Mouse (Mus musculus): ENCODE measurements at regions not wholly inside any gene's neighbourhood (a gene's known extent, or its start where the extent isn't known, plus 50 kb on each side); places are given as distances from the start of the nearest gene placed in this dataset.

DNA sequence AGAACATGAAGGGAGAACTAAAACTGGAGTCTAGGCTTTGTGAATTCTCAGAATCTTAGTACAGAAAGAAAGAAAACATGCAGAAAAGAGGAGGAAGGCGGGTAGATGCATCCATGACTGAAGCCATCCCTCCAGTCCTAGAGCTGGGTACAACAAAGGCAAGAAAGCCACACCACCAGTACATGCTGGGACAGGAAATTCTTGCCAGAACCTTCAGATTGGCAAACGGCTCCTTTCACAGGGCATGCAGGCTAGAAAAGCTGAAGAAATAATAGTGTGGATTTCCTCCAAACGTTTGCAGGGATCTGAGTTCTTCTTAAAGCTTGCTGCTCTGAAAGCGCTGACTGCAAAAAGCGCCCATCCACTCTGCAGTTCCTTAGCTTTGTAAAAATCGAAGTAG, 486.7 kb downstream of the Epha4 start:
- DNase-seq (ENCODE audit: low read depth, low spot score) = no peak

DNA sequence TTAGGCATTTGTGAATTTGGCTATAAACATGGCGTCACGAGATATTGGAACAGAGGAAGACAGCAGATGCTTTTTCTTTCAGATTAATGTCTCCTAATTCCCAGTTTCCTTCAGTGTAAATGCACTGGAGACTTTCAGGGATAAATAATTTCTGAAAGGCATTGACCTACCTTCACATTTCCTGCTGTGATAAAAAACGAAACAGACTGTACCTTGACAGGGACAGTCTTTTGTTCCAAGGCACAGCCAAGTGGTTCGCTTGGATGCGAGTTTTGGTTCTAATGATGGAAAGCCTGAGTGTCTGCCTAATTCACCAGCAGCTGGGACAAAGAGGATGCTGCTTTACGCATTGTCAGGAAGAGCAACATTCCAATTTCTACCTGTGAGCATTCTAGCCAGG, 485.8 kb downstream of the Epha4 start:
- no peak for DNase-seq (ENCODE audit: low read depth, low spot score)

DNA sequence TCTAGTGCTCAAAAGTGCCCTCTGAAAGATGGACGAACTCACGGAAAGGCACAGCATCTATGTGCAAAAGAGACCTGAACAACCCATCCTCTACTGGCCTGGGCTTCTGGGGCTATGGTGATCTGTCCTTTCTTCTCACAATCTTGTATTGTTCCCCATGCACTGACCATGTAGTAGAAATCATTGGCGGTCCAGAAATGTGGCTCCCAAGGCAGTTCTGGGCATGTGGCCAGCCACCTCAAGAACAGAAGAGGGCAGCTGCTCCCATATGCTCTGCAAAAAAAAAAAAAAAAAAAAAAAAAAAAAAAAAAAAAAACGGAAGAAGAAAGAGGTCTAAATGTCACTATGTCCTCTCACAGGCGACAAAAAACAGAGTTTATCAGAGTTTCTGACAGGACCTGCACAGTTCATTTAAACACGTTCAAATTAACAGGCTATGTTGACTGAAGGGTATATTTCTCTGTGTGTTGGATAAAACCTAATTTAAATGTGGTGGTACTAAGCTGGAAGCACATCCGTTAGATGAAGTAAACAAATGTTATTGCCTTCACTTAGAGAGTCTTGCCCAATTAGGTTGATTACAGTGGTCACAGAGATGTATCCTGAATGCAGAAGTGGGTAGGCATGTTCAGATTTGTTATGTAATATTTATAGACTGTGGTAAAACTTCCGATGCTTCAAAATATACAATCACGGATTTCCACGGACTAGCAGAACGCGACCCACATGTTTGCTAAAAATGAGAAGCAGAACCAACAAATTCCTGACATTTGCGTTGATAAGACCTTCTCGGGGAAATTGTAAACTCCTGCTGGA, 470.9 kb downstream of the Epha4 start:
- DNase-seq (ENCODE audit: low read depth, low spot score) = peak; percentile 16

DNA sequence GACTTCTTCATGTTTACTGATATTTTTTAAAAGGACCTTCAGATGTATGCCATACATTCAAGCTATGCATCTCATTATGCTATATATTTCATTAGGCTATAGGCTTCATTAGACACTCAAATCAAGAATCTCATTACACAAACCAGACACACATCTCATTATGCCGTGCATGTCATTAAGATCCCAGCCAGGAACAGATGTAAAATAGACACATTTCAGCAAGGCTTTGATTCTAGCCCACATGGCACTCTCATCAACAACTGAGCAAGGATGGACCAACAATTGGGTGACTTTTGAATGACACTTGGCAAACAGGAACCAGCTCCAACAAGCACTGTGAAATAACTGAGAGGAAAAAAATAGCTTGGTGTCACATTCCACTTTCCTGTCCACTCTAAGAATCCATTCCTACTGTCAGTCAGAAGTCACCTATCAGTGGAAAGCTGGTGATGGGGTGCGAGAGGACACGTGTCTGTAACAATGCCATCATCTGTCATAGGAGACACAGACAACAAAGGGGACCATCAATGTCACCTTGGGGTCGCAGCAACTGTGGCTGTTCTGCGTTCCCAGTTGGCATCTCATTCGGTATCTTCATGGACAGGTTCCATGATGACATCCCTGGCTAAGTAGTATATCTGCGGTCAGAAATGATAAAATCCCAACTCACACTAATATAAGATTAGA, 466.0 kb downstream of the Epha4 start:
- no peak for DNase-seq (ENCODE audit: low read depth, low spot score)

DNA sequence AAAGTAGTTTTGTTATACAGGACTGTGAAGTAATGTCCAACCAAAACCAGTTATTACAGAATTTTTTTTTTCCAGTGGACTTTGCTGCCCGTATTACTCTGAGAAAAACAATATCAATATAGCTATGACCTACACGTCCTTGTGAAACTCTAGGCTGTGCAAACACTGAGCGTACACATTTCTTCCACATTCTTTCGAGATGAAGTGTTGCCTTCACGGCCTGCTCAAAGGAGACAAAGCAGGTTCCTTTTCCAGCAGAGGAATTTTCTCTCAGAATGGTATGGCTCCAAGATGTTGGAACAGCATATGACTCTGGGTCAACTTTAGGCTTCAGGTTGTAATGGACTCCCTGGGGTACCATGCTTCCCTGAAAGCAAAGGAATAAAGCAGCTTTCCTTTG, 463.6 kb downstream of the Epha4 start:
- DNase-seq (ENCODE audit: low read depth, low spot score) = peak; percentile 27

DNA sequence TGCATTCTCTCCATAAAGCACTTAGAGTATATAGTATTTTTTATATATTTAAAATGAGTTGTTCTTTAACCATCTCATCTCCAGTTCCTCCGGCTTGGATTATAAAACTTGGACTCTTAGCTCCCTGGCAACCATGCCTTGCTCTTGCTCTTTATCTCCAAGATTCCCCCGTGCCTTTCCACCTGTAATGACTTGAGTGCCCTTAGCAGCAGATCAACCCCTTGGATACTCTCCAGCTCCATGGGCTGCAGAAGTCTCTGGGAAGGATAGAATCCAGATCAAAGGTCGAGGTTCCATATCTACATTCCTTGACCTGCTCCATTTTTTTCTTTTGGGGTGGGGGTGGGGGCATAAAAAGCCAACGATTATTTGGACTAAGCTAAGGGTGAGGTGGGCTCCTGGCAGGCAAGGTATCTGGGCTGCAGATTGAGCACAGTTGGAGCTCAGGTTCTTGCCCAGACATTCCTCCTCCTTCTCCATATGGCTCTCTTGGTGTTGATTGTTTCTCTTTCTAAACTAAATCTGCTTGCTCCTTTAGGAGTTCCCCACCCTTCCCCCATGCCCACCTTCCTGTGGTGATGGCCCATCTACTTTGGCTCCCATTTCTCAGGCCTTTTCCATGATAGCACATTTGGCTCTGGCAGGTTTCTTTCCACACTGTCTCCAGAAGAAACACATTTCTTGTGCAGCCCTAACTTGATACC, 460.9 kb downstream of the Epha4 start:
- no peak for DNase-seq (ENCODE audit: low read depth, low spot score)

DNA sequence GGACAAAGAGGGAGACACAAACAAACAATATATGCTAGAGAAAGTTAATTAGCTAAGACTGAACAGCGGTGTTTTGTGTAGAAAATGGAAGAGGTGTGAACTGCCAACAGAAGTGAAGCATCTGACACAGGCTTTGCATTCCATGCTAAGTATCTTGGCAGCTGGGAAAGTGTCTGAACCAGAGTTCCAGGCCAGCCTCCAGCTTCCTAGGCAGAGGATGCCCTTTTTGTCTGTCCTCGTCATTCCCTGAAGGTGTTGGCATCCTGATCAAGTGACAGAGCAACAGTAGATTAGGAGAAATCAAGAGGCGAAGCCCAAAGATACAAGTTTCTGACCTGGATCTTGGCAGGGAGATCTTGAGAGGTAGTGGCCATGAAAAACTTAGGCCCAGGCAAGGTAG, 452.4 kb downstream of the Epha4 start:
- no peak for DNase-seq (ENCODE audit: low read depth, low spot score)

DNA sequence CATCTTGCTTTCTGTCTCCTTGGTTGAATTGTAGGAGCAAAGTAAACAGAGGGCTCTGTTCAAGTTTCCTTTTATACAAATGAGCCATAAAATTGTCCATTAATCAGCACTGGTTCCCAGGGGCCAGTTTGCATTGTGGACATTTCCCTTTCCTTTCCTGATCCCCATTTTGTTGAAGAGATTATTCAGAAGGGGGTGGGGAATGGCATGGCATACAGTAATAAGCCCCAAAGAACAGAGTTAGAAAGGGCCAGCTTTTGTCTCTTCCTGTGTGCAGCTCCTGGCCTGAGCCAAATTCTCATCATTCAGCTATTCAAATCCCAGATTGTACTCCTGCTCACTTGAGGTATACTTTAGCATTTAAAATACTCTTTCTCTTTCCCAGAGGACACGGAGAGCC, 441.8 kb downstream of the Epha4 start:
- no peak for DNase-seq (ENCODE audit: low read depth, low spot score)

DNA sequence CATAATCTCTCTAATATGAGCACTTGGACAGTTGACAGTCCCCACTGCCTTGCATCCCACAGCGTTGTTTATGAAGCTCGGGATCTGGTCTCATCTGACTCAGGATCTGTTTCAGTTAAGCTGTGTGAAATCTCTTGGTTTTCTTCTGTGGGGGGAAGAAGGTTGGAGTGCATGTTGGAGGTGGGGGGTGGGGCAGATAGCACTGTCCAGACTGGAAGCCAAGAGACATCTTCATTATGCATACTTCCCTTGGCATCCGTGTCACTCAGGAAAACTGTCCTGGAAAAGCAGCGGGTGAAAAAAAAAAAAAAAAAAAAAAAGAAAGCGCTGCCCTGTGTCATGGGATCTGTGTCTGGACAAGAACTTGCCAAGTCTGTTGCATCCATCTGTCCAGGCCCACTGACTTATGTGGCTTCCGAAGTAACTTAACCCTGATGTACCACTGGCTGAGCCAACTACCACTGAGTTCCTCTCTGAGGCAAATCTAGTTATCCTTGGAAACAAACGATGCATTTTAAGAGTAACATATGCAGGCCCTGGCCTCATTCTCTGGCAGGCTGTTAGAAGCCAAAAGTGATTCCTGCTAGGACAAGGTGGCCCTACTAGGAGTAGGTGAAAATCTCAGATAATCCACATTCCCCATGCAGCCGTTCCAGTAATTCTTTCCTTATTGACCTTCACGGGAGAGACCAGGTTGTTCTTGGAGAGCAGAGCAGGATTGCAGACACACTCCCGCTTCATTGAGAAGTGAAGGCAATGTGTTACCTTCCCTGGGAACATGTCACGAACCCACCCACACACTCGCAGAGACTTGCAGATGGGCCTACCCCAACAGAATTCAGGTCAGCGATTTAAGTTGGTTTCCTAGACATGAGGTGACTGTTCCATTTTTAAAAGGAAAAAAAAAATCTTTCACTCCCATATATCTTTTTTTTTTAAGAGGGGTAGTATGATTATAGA, 439.7 kb downstream of the Epha4 start:
- no peak for DNase-seq (ENCODE audit: low read depth, low spot score)

DNA sequence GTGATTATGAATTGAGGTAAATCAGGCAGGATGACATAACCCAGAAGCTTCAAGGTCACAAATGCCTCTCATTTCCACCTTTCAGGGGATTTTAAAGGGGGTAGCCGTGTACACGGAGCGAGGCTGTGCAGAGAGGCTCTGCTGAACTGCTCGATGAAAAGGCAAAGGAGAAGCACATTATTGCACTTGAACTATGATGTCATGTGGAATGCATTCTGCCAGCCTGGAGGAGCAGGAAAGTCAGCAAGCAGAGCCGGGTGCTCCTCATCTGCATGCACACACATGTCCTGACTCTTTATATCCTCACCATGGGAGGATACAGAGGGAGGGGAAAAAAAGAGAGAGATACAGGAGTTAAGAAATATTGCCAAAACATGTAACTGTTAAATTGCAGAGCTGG, 434.1 kb downstream of the Epha4 start:
- DNase-seq (ENCODE audit: low read depth, low spot score) = no peak

DNA sequence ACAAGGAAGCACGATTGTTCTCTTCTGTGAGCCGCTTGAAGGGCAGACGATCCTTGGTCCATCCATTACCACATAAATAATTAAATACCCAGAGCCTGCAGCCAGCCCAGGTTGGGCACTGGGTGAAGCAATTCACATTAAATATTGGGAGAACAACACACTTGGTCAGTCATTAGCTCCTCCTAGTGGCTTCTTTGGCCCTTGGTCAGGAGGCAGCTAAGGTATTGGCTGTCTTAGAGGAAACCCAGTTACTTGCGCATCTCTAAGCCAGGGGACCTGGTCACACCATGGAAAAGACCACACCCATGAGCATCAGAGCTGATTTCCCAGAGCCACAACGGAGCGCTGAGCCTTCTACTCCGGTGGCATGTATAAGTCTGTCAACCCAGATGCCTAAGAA, 433.2 kb downstream of the Epha4 start:
- peak; percentile 50 for DNase-seq (ENCODE audit: low read depth, low spot score)

DNA sequence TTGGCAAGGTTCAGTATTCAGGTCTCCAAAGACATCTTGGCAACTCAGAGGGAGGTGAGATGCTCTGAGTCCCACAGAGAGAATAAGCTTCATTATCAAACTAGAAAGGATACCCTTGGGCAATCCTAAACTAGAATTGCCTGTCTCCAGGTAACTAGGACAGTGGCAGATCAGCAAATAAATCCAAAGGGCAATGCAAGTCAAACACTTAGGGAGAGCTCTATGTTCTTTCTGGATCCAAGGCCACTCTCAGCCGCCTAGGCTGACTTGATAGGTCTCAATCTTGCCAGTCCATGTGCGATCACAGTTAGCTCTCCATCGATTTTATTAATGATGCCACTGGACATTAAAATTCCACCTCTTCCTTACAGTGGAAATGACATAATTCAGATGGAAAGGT, 432.5 kb downstream of the Epha4 start:
- no peak for DNase-seq (ENCODE audit: low read depth, low spot score)

DNA sequence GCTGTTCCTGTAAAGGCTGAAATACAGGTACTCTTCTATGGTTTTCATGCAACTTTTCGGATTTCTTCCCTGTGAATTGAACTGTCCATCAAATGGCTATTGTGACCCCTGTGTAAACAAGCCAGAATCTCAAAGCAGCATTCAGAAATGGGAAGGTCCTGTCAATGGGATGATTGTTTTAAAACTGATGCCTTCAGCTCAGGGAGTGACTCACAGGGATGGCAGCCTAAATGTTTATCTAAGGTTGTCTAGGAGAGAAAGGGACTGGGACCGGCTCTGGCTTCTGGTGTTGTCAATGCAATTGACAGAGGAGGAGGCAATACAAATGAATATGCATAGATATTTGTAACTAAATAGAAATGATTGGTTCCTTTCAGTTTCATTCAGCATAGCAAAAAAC, 421.3 kb downstream of the Epha4 start:
- peak; percentile 3 for DNase-seq (ENCODE audit: low read depth, low spot score)

DNA sequence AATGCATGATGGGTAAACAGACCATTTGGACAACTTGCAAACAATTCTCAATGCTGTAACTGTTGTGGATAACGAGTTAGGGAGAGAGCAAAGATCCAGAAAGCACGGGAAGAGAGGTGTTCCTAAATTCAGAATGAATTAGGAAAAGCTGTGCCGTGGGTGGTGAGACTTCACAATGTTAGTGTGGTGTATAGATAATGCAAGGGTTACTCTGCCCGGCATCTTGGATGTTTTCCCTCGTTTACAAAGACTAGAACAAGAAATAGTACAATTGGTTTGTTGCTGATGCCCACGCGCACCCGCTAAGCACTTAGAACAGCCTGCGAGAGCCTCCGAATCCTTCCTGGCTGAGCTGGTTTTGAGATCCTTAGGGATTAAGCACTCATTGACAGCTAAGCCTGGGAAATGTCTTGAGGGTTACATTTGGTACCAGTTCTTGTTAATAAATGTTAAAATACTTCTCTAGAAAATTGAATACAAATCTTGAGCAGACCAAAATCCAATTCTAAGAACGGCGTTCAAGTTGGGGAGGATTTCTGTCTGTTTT, 413.1 kb downstream of the Epha4 start:
- no peak for DNase-seq (ENCODE audit: low read depth, low spot score)

DNA sequence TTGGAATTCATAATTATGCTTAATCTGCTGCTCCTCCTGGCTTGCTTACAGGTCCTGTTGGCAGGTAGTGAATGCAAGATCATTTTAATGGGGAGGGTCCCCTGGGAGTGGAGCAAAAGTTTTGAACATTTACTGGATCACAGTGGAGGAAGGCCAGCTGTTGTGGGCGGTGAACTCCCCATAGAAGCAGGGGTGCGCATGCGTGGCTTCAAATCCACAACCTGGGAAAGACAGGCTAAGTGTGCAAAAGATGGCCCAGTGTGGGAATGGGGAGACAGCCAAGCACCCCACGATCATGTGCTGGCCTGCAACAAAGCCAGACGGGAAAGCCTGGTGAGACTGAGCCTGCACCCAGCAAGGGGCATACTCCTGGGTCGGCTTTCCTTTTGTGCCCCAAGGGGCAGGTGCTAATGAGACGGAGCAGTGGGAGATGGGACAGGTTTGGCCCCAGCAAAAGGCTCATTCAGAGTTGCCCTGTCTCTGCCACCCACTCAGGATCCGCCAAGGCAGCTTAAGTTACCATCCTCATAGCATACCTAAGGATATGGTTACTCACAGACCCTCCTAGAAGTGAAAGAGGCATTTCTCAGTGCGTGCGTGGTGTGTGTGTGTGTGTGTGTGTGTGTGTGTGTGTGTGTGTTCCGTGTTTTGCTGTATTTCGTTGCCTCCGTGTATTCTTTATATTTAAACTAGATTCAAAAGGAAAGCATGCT, 412.3 kb downstream of the Epha4 start:
- no peak for DNase-seq (ENCODE audit: low read depth, low spot score)

DNA sequence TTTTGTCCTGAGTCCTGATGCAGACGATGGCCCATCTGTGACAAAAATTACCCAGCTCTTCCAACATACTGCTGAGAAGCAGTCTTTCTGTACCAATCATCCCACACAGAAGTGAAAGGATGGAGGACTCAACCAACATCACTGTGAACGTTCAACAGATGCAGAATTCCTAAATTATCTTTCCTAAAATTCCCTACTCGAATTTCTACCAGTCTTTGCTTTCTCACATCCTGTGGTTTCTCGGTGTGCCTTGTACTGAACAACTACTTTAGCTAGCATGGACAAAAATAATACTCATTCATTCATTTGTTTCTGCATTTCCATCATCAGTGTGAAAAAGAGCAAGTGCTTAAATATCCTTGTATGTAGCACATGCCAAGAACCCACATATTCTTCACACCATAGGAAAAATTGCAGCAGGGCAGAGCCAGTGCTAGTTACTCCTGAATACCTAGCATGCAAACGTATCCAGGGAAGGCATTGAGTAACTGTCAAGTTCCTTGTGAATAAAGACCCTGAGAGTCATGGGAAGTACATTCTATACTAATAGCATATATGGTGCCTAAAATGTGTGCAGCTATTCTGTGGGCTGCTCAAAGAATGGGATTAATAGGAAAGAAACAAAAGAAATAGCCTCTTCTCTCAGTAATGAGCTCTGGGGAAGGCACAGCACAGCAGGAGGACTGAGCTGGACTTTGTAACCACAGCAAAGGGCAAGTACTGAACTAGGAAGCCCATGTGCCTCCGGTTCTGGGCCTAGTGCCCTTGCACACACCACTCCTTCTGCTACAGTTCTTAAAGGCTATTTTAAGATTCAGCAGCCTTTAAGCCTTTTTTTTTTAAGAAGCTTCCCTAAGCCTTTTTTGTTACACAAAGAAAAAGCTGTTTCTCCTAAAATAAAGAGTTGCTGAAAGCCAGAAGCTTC, 404.8 kb downstream of the Epha4 start:
- DNase-seq (ENCODE audit: low read depth, low spot score) = no peak

DNA sequence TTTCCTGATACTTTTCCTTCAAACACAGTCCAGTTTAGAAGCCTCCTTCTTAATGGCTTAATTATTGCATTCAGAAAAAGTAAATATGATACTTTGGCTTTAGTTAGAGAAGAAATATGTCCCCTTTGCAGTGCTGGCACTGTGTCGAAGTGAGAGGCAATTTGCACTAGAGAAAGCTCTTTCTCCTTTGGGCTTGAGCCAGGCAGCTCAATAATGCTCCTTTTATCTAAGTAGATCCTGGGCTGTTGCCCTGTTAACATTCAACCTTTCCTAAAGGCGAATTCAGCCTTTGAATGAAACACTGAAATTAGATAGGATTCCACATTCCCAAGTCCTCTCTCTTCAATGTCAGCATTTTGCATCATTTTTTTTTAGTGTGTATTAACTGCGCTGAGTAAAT, 386.5 kb downstream of the Epha4 start:
- no peak for DNase-seq (ENCODE audit: low read depth, low spot score)

DNA sequence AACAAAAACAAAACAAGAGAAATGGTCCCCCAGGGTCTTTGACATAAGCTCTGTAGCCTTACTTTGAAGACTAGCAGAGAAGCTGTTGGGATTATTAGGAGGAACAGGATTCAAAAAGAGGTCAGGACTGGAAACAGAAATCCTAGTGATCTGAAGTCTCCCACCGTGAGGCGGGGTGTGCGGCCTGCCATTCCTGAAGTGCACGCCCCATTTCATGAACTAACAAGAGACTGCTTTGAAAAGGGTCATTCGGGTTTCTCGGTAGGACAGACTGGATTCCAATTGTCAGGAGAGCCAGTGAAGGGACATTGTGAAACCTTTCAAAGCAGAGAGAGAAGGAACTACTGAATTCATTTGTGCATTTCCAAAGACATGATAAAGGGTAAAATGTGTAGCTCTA, 377.2 kb downstream of the Epha4 start:
- DNase-seq (ENCODE audit: low read depth, low spot score) = no peak

DNA sequence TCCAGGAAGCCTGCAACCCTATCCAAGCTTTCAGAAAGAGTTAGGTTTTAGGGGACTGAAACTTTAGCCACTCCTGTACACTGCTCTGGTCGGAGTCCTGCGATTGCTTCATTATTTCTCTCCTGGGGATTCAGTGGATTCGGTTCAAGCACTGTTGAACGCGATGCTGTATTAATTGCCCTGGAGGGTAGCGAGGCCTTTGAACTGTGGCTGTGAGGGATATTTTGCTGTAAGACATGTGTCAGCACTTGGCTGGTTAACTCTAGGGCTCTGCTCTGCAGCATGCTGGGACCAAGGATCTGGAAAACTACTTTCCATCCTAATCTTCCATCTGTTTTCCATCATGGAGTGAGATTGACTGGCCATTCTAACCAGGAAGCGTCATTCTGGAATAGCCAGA, 374.0 kb downstream of the Epha4 start:
- no peak for DNase-seq (ENCODE audit: low read depth, low spot score)

DNA sequence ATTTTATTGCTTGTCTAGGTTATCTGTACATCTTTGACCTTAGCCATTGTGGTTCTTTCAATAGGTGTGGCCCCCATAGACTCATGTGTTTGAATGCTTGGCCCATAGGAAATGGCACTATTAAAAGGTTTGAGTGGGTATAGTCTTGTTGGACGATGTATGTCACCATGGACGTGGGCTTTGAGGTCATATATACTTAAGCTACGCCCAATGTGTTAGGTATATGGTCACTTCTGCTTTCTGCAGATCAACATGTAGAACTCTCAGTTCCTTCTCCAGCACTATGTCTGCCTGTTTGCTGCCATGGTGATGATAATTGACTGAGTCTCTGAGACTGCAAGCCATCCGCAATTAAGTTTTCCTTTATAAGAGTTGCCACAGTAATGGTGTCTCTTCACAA, 366.8 kb downstream of the Epha4 start:
- DNase-seq (ENCODE audit: low read depth, low spot score) = no peak
